Mouse (Mus musculus): ENCODE data around the gene Cdk2ap2.
"Not testable (repeated sequence)": the region's sequence is repeated elsewhere in the genome, so short reads cannot be mapped to it uniquely, and the experiment has no call there.

Cdk2ap2 gene

DNA sequence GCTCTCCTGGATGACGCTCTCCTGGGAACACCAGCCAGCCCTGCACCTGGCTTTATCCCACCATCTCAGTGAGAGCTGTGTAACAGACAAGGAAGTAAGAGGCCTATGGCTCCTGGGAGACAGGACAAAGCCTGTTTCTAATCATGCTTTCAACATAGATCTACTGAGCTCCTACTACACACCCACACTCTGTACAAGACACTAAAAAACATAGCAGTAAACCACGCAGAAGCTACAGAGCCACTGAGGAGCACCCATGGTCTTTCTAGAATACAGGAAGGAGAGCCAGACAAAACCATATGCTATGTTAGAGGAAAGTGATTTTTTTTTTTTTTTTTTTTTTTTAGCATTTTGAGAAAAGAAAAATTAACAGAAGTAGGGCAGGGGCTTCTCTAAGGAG lies 21.4 kb downstream of the Cdk2ap2 start:
- no peak for DNase-seq

DNA sequence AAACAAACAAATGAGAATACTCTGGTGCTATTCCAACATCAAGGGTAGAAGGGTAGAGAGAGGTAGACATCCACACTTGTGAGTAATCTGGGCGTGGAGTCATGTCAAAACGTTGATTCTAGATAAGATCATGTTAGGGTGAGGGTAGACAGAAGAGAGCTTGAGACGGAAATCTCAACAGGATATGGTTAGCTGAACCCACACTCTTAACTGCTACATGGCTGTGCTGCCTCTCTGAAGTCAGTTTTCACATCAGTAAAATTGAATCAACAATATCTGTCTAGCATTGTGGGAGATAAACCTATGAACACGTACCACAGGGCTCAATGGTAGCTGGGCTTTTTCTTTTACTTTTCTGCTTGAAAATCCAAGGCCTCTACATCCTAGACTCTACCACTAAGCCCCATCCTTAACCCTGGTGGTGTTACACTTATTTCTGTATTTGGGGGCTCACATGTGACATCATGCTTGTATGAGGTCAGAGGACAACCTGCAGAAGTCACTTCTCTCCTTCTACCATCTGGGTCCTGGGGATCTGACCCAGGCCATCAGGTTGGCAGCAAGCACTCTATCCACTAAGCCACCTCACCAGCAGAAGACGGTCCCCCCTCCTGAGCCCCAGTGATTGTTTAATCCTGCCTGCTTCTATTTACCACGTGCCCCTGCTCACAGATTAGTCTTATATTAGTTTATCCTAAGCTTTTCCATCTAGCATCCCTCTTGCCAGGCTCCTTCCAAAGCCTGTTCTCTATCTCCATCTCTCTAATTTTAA lies 22.9 kb downstream of the Cdk2ap2 start:
- no peak for DNase-seq

DNA sequence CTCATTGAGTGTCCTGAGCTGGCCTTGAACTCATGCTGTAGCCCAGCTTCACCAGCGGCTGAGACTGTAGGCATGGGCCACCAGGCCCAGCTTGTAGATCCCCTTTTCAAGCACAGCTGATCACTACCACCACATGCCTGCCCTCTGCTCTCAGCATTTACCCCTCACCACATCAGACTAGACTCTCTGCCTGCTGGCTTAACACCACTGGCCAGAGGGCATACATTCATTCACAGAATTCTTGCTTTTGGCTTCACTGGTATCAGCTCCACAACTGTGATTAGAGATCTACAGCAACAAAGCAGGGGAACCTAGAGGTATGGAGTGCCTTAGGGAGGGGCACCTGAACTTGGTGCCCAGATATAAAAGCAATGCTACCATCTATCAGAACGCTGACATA lies 23.5 kb downstream of the Cdk2ap2 start:
- DNase-seq = no peak

DNA sequence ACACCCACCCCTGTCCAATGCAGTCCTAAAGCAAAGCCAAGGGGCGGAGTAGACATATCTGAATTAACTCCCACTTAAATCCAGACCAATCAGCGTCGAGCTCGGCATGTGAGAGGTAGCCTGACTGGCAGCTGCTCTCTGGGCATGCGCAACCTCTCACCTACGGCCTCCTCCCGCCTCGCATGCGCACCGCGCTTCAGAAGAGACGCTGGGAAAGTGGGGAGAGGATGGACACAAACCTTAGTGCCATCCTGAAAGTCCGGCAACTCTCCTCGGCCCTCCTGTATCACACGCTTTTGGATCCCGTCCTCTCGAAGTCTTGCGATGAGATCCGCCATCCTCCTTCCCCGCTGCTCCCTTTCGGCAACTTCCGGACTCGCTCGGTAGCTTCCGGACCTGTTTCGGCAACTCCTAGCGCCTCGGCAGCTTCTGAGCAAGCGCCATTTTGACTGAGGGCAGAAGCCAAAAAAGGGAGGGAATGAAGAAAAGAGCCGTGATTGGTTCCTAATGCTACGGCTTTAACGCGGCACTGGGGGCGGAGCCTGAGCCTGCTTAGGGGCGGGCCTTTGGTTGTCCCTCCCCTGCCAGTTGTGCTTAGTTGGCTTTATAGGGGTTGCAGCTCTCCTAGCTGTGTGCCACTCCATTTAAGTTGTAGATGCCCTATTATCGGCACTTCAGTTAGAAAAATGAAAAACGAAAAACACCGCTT lies 24.3 kb downstream of the Cdk2ap2 start:
- DNase-seq = peak; percentile 98

DNA sequence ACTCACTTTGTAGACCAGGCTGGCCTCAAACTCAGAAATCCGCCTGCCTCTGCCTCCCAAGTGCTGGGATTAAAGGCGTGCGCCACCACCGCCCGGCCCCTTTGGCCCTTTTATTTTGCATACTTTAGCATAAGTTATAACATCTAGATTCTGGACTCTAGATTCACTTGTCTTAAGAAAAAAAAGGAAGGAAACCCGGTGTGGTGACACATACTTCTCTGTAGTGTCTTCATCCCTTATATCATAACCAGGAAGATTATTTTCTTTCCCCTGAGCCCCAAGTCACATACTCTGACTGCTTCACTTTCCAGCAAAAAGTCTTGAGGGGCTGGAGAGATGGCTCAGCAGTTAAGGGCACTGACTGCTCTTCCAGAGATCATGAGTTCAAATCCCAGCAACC lies 24.9 kb downstream of the Cdk2ap2 start:
- not testable (repeated sequence) for DNase-seq

DNA sequence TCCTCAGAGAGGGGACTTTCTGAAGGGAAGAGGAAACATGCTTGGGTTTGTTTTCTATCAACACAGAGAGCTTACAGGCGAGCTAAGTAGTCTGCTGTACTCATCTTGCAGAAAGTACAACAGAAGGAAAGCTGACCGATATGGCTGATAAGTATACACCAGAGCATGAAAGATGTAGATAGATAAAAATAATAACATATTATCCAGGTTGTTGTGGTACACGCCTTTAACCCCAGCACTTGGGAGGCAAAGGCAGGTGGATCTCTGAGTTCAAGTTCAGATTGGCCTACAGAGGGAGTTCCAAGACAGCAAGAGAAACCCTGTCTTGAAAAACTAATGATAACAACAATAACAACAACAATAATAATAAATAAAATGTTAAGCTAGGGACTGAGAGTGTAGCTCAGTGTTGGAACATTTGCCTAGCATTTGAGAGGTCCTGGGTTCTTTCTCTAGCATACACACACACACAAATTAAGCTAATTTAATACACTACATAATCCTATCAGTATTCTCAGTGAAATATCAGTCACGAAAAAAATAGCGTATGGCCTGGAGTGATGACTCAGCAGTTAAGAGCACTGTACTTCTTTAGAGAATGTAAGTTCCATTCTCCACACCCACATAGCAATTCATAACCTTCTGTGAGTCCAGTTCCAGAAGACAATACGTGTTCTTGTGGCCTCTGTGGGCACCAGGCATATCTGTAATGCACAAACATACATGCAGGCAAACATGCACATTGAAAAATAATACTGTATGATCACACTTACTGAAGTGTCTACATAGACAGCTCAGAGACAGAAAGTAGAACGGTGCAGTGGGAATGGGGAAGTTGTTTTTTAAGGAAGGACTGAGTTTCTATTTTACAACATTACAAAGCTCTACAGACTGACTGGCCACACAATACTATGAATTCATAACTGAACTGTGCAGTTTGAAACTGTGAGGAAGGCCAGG lies 25.7 kb downstream of the Cdk2ap2 start:
- no peak for DNase-seq

DNA sequence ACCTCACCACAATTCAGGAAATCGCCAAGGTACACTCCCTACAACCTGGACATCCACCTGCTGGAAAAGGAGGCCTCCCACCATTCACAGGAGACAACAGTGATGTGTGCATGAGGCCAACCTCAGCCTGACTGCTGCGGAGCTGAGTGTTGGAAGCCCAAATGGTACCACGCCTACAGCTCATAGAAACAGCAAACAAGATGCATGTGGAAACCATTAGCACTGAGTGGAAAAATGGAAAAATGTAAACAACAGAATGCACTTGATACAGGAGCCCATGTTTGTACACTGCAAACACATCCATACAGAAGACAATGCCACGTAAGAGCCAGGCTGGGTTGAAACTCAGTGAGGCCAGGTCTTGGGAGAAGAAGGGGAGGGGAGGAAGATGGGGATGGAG lies 27.4 kb downstream of the Cdk2ap2 start:
- DNase-seq = no peak

DNA sequence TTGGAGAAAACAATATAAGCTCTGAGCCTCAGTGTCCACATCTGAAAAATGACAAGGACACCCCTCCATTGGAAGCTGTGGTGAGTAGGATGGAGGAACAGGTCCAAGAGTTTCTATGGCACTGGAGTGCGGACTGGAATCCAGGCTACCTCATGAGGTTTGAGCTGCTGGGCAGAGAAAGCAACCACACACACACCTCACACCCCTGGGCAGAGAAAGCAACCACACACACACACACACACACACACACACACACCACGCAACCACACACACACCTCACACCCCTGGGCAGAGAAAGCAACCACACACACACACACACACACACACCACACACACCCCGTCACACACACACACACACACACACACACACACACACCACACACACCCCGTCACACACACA lies 28.3 kb downstream of the Cdk2ap2 start:
- DNase-seq = not testable (repeated sequence)

DNA sequence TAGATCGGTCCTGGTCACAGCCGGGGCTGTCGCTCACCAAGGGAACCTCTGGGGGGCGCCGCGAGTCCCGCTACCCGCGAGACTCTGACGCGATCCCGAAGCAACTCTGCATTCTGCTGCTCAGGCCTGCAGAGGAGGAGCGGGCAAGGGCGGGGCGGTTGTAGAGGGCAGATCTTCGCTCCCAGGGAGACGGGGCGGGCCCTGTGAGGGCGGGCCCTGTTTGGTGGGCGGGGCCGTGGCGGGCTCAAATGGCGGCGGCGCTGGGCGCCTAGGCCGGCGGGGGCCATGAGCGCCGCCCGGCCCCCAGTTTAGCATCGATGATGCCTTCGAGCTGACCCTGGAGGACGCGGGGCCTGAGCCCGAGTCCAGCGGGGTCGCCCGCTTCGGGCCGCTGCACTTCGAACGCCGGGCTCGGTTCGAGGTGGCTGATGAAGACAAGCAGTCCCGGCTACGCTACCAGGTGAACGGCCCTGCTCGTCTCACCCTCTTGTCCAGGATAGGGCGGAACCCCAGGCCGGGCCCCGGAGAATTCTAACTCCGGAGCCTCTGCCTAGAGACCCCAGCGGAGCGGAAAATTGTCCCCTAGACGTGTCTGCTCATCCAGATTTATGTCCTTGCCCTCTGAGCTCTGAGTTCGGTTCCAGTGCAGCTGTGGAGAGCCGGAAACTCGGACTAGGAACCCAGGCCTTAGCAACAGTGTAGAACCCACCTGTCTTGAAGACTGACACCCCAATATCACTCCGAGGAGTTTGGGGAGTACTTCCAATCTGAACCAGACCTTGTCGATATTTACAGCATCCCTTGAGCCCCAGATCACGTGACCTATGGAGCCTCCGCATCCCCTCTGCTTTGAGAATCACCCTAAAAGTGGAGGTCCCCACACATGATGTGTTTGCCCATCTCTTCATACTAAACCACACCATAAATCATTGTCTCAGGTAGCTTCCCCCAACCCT lies 29.0 kb downstream of the Cdk2ap2 start, which contains the start of gene Aip:
Aip (minus strand) TSS at position 118 of the 956 bp plus-strand sequence.
- peak; percentile 98 for DNase-seq

DNA sequence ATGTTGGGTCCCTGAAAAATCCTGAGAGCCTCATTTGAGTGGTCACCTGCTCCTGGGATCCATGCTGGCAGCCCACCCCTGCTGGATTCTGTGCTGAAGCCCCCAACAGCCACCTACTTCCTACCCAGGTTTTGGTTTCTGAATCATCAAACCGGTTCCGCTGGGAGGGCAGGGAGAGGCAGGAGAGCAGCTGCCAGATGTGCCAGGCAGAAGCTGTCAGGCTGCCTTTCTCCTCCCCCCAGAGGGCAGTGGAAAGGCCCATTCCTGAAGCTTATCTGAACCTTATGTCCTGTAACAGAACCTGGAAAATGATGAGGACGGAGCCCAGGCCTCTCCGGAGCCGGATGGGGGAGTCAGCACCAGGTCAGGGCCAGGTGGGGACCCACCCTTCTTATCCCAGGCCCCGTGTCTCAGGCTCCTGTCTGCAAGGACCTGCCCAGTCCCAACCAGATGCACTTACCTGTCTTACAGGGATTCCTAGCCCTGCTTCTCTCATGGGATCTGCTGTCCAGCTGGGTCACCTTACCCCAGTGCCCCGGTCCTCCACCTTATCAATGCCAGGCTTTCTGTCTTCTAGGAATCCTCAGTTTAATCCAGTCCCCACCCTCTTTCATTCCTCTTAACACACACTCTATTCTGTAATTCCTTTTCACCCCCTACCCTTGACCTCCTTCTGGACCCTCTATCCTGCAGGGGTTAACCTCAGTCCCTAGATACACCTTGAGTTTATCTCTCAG lies 29.9 kb downstream of the Cdk2ap2 start:
- DNase-seq = no peak

DNA sequence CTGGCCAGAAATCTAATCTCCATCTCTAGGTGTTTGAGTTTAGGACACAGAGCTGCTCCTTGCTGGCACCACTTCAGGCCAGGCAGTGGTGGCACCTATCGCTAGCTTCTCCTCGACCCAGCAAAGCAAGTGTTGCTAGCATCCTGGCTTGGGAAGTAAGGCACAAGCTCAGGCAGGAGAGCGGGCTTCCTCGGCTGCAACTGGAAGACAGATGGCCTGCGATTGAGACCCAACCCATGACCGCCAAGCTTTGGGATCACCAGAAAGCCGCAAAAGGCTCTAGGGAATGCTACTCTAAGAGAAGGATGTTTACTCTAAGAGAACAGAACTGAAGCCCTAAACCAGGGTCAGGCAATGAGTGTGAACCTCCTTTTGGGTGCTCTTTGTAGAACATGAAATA lies 32.5 kb downstream of the Cdk2ap2 start:
- no peak for DNase-seq

DNA sequence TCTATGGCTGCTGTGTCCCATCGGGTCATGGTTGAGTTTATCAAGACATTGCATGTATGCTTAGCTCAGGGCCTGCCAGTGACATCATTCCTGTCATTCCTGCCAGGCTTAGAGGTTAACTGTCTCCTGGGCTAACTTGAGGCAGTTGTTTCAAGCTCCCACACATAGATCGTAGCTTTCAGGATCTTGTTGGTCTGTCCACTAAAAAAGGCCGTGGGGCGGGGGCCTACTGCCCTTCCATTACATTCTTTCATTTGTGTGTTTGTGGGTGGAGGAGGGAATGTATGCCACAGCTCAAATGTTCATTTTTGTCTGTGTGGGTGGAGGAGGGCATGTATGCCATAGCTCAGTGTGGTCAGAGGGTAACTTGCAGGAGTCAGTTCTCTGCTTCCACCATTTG lies 33.1 kb downstream of the Cdk2ap2 start:
- DNase-seq = no peak

DNA sequence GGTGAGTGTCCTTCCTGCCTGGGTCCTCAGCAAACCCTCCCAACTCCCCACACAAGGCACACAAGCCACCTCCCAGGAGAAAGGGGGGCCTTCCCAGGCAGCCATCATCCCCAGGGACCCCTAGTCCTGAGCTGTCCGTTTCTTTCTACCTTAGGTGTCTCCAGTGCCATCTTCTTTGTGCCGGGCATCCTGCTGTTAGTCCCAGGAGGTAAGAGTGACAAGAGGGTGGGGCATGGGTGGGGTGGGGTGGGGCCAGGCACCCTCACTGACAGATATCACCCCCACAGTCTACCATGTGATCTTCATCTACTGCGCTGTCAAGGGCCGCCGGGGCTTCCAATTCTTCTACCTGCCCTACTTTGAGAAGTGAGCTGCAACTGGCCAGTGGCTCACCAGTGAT lies 34.1 kb downstream of the Cdk2ap2 start:
- DNase-seq = no peak

DNA sequence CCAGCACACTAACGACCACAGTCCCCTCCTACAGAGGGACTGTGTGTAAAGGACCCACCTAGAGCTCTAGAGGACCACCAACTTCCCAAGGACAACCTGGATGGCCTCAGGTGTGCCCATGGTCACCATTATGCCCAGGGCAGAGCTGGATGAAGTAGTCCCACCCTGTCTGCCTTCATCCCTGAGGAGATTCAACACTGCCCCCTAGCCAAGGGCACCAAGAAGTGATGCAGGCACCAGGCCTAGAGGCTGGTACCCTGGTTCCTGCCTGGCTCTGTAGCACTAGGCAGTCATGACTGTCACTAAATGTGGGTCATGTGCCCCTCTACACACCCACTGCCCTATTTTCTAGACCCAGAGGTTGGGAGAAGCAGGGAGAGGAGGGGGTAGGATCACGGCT lies 34.8 kb downstream of the Cdk2ap2 start:
- no peak for DNase-seq

DNA sequence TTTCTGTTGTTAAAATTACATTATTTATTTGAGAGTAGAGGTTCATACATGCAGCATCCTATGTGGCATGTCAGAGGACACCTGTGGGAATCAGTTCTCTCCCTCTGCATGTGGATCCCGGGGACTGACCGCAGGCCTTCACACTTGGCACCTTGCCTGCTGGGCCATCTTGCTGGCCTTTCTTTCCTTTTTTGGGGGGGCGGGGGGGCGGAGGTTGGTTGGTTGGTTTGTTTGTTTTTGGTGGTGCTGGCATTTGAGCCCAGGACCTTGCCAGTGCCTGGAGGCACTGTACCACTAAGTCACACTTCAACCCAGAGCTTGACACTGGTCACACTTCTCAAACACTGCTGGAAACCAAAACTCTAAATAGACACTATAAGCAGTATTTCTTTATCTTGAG lies 37.4 kb downstream of the Cdk2ap2 start:
- DNase-seq = no peak

DNA sequence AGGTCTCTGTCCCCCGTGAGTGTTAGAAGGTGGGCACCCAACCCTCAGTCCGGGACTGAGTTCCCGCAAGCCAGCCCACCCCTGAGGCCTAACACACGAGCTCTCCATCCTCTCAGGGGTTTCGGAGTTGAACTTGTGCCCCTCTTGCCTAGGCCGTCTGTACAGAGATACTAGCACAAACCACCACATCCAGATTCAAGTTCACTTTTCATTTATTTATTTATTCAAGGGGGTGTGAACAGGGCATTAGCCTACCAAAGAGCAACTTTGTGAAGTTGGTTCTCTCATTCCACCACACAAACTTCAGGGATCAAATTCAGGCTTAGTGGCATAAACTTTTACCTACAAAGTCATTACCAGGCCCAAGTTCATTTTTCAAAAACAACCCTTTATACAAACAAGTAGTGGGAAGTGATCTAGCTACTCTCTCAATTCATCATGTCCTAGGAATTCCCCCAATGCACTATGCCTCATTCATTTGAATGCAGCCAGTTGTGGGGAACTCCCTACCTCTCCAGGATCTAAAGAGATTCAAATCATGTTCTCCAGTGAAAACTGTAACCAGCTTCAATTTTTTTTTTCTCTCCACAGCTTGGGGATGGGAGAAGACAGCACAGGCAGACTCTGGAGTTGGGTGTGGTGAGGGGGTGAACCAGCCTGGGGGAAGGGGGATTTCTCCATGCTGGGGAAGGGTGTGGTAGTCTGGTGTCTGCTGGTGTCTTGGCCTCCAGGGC lies 38.4 kb downstream of the Cdk2ap2 start:
- not testable (repeated sequence) for DNase-seq

DNA sequence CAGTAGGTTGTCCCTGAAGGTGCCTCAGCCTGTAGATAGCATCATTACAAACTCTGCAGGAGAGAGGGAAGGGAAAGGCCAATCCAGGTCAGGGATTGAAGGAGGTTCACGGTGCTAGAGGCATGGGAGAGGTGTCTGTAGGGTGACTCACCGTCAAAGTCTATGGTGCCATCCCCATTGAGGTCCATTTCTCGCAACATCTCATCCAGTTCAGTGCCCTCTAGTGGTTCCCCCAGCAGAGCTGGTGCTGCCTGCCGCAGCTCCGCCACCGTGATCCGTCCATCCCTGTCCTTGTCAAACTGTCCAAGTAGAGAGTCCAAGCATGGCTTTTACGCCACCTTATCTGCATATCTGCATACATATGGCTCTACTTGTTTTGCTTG lies 39.0 kb downstream of the Cdk2ap2 start:
- DNase-seq = not testable (repeated sequence)

DNA sequence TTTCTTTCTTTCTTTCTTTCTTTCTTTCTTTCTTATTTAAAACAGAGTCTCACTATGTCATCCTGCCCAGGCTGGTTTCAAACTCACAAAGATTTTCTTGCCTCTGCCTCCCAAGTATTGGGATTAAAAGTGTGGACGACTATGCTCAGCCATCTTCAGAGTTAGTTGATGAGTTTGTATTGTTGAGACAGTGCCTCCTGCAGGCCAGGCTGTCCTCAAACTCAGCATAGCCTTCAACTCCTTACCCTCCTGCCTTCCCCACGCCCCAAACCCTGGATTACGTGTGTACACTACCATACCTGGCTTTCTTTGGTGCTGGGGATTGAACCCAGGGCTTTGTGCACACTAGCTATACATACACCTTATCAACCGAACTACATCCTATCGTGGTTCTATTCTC lies 39.5 kb downstream of the Cdk2ap2 start:
- DNase-seq = no peak

DNA sequence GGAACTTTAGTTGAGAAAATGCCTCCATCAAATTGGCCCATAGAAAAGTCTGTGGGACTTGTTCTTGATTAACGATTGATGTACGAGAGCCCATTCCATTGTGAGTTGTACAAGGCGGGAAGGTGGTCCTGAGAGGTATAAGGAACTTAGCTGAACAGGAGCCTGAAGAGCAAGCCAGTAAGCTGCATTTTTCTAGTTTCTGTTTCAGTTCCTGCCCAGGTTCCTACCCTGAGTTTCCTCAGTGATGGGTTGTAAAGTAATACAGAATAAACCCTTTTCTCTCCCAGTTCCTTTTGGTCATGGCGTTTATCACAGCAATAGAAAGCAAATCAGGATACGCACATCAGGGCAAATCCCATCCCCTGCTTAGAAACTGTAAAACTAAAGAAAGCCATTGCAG lies 40.9 kb downstream of the Cdk2ap2 start:
- no peak for DNase-seq

DNA sequence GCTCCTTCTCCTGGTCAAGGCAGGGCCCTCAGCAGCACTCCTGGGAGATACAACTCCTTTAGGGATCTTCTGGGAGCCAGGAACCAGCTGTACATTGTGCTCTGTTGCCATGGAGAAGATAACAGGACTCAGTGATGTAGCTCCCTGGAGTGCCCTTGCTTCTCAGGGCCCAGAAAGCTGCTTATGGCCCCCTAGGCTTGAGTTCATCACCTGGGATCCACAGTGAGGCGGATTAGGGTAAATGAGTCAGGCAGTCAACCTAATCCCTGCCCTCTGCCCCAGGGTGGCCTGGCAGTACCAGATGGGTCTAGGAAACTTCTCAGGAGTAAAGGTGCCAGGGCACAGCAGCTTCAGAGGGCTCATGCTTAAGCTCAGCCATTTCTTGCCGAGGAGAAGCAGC lies 42.5 kb downstream of the Cdk2ap2 start, which contains the start of gene Gpr152:
Gpr152 (plus strand) TSS at position 342 of the 400 bp plus-strand sequence.
- no peak for DNase-seq

DNA sequence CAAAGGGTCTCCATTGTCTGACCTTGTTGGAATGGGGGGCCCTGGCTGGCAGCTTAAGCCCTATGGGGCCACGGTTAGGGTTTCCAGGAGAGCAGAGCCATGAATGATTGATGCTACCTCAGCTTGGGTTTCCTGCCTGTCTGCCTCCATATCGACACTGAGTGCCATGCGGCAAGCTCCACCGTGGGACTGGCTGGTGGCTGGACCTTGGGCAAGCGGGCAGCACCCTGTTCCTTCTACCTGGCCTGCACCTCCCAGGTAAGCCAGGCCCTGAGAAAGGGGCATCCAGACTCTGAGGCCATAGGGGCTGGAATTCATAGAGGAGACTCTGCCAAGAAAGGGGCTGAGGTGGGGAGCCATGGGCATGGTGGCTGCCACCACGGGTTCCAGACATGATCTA lies 43.2 kb downstream of the Cdk2ap2 start:
- no peak for DNase-seq
